Mouse (Mus musculus): ENCODE data around the gene Rab40c. TPM values are rescaled to one million over a fixed set of nuclear protein-coding genes. Genes with fewer than 3 reads are reported as not detected.

Gene Rab40c
- 19.3 and 21.7 TPM in 2 replicates for polyA plus RNA-seq (2015; fragmentation: Nextera tagmentation; extraction: Ambion mirVana)

DNA sequence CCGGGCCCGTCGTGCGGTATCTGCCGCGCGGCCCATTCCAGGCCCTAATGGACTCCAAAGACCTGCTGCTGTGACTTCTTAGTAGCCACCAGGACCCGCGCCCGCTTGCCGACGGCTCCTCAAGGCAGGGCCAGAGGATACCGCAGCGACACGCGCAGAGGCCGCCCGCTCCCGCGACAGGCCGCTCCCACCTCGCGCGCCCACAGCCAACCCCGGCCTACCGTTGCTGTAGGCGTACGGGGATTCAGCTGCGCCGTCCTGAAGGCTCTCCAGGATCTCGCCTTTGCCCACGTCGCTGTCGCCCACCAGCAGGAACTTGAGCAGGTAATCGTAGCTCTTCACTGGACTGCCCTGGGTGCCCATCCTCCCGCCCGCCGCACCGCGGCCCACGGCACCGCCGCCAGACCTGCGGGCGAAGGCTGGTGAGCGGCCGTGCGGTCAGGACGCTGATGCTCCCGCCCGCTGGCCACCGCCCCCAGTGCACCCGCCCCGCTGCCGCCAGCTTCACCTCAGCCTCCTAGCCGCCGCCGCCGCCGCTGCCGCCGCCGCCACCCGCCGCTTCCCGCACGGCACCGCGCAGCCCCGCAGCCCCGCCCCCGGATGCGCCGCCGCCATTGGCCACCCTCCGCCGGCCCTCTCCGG is at the start of gene Rab40c:
TSS of gene Rab40c (minus strand) at position 584 of the 642 bp plus-strand sequence.
- Histone ChIP-seq H3K9ac (replicated peaks; ENCODE audit: low read depth) (peak within 1 kb of the TSS; percentile 79), H3K27me3 (replicated peaks; ENCODE audit: insufficient read depth, low read length) (no peaks in the 10 kb centered on the region), H3K9me3 (ENCODE audit: low read length) (no peaks in the 10 kb centered on the region), H3K4me3 (ENCODE audit: low read depth, low read length) (peak within 1 kb of the TSS; percentile 95), H3K27ac (ENCODE audit: low read length) (peak within 1 kb of the TSS; percentile 95), H3K36me3 (ENCODE audit: insufficient read depth, low read length) (no peaks in the 10 kb centered on the region), H3K4me1 (ENCODE audit: insufficient read depth, low read depth, low read length) (peaks cover 8% of the 10 kb centered on the region; the same call in 1 of the 2 replicates), H3K4me2 (replicated peaks; ENCODE audit: low read depth, low read length) (peak within 1 kb of the TSS; percentile 94)
- DNase-seq (ENCODE audit: low spot score), result no peak
- TF ChIP-seq CTCF (IDR thresholded peaks at IDR 0.05) (no peak), EP300 (IDR thresholded peaks at IDR 0.05) (no peak)
- WGBS, result under 1% methylated on average over 51 of the region's 78 CpGs
- peak; percentile 2; the same call in 1 of the 2 replicates for ATAC-seq

DNA sequence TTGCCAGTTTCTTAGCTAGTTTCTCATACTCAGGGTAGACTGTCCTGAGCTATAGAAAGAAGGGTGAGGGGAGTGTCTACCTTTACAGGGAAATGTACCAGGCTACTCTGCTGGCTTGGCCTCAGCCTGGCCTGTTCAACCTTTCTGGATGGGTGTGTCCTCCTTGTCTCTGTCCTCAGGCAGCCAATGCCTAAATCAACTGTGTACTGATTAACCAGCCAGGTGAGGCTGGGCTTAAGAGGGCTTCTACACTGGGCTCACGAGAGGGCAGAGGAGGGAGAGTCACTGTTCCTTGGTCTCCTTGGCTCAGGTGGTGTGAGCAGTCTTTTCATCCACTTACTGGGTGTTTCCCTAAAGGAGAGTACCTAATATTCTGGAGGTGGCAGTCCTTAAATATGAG is 48.6 kb upstream of the Rab40c start:
- H3K9me3 ChIP-seq (ENCODE audit: low read length), result no peaks in the 10 kb centered on the region
- no peaks in the 10 kb centered on the region for H3K27me3 ChIP-seq (replicated peaks; ENCODE audit: insufficient read depth, low read length)
- 0 out of 2 replicates have a peak, but pooled peaks cover 7% of the 10 kb centered on the region for H3K4me1 ChIP-seq (ENCODE audit: insufficient read depth, low read depth, low read length)
- H3K4me2 ChIP-seq (replicated peaks; ENCODE audit: low read depth, low read length), result no peak overlapping the region
- no peaks in the 10 kb centered on the region for H3K36me3 ChIP-seq (ENCODE audit: insufficient read depth, low read length)
- WGBS, result 58% methylated on average over 1 of the region's 1 CpGs
- DNase-seq (ENCODE audit: low spot score), result peak; percentile 82
- 0 out of 2 replicates have a peak overlapping the region, but pooled peaks have one; percentile 34 for H3K27ac ChIP-seq (ENCODE audit: low read length)
- TF ChIP-seq CTCF (IDR thresholded peaks at IDR 0.05) (no peak), EP300 (IDR thresholded peaks at IDR 0.05) (no peak)
- peak; percentile 87 for ATAC-seq
- no peak overlapping the region for H3K9ac ChIP-seq (replicated peaks; ENCODE audit: low read depth)
- H3K4me3 ChIP-seq (ENCODE audit: low read depth, low read length), result no peak overlapping the region

DNA sequence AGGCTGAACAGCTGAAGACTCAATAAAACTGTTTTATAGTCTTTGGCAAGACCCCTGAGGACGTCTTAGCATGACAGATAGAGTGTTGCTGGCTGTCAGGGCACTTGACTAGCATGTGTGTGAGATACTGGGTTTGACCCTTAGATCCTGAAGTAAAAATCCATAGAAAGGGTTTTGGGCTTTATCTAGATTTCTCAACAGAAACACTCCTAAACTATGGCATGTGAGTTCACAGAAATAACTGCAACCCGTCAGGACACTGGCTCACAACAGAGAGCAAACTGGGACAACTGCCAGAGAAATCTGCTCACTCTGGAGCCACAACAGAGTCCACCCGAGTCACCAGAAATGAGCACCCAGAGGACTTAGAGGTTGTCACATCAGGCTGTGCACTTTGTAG is 48.1 kb upstream of the Rab40c start:
- Histone ChIP-seq H3K9me3 (ENCODE audit: low read length) (no peaks in the 10 kb centered on the region), H3K4me2 (replicated peaks; ENCODE audit: low read depth, low read length) (no peak overlapping the region), H3K36me3 (ENCODE audit: insufficient read depth, low read length) (no peaks in the 10 kb centered on the region; the same call in 1 of the 2 replicates), H3K27me3 (replicated peaks; ENCODE audit: insufficient read depth, low read length) (no peaks in the 10 kb centered on the region), H3K27ac (ENCODE audit: low read length) (peak overlapping the region; percentile 34; the same call in 1 of the 2 replicates), H3K9ac (replicated peaks; ENCODE audit: low read depth) (no peak overlapping the region), H3K4me1 (ENCODE audit: insufficient read depth, low read depth, low read length) (0 out of 2 replicates have a peak, but pooled peaks cover 7% of the 10 kb centered on the region), H3K4me3 (ENCODE audit: low read depth, low read length) (no peak overlapping the region)
- WGBS, result 17% methylated on average over 3 of the region's 3 CpGs
- DNase-seq (ENCODE audit: low spot score) (peak; percentile 71), ATAC-seq (peak; percentile 55)
- TF ChIP-seq CTCF (IDR thresholded peaks at IDR 0.05) (no peak), EP300 (IDR thresholded peaks at IDR 0.05) (no peak)

DNA sequence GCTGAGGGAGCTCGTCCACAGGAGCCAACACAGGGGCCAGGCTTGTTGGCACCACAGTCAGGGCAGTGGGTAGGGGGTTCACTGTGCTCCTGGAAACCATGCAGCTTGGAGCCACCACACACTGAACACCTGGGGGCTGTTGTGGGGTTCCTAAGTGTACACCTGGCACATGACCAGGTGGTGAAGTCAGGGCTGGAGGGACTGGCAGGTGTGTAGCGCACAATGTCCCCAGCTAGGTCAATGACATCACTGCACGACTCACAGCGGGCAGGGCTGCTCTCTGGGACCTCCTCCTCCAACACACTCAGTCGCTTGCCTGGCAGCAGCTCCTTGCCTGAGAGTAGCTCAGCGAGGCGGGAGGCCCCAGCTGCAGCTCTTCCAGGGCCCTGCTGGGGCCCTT is 44.7 kb upstream of the Rab40c start:
- Histone ChIP-seq H3K9me3 (ENCODE audit: low read length) (no peaks in the 10 kb centered on the region), H3K27ac (ENCODE audit: low read length) (no peak overlapping the region), H3K9ac (replicated peaks; ENCODE audit: low read depth) (no peak overlapping the region), H3K4me1 (ENCODE audit: insufficient read depth, low read depth, low read length) (0 out of 2 replicates have a peak, but pooled peaks cover 7% of the 10 kb centered on the region), H3K4me3 (ENCODE audit: low read depth, low read length) (no peak overlapping the region), H3K36me3 (ENCODE audit: insufficient read depth, low read length) (no peaks in the 10 kb centered on the region; the same call in 1 of the 2 replicates), H3K27me3 (replicated peaks; ENCODE audit: insufficient read depth, low read length) (no peaks in the 10 kb centered on the region), H3K4me2 (replicated peaks; ENCODE audit: low read depth, low read length) (no peak overlapping the region)
- DNase-seq (ENCODE audit: low spot score), result peak; percentile 9
- ATAC-seq, result peak; percentile 25; the same call in 1 of the 2 replicates
- 76% methylated on average over 7 of the region's 7 CpGs for WGBS
- no peak for TF ChIP-seq EP300 (IDR thresholded peaks at IDR 0.05)
- no peak for TF ChIP-seq CTCF (IDR thresholded peaks at IDR 0.05)

DNA sequence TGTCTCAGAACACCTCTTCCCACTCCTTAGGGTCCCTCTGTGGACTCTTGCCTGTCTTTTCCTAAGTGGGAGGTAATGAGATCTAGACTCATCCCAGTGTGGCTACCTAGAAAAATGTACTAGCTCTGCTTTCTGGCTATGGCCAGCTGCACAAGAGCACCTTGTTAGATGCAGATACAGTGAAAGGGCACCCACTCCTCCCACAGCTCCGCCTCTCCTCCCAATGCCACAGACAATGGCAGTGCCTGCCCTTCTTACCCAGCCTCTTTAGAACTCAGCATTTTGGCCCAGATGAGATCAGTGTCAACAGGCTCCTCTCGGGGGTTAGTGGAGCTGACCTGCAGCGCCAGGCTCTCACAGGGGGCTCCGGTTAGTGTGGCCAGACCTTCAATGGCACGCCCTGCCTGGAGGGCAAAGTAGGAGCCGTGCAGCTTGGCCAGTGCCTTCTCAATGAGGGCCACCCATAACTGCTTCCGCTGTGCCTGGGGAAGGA is 42.9 kb upstream of the Rab40c start:
- no peaks in the 10 kb centered on the region for H3K27me3 ChIP-seq (replicated peaks; ENCODE audit: insufficient read depth, low read length)
- TF ChIP-seq EP300 (IDR thresholded peaks at IDR 0.05), result no peak
- TF ChIP-seq CTCF (IDR thresholded peaks at IDR 0.05), result no peak
- H3K27ac ChIP-seq (ENCODE audit: low read length), result no peak overlapping the region
- ATAC-seq (no peak), DNase-seq (ENCODE audit: low spot score) (no peak)
- no peak overlapping the region for H3K4me3 ChIP-seq (ENCODE audit: low read depth, low read length)
- no peak overlapping the region for H3K9ac ChIP-seq (replicated peaks; ENCODE audit: low read depth)
- H3K4me2 ChIP-seq (replicated peaks; ENCODE audit: low read depth, low read length), result no peak overlapping the region
- WGBS, result 97% methylated on average over 7 of the region's 7 CpGs
- no peaks in the 10 kb centered on the region for H3K9me3 ChIP-seq (ENCODE audit: low read length)
- H3K4me1 ChIP-seq (ENCODE audit: insufficient read depth, low read depth, low read length), result 0 out of 2 replicates have a peak, but pooled peaks cover 2% of the 10 kb centered on the region
- H3K36me3 ChIP-seq (ENCODE audit: insufficient read depth, low read length), result no peaks in the 10 kb centered on the region; the same call in 1 of the 2 replicates

DNA sequence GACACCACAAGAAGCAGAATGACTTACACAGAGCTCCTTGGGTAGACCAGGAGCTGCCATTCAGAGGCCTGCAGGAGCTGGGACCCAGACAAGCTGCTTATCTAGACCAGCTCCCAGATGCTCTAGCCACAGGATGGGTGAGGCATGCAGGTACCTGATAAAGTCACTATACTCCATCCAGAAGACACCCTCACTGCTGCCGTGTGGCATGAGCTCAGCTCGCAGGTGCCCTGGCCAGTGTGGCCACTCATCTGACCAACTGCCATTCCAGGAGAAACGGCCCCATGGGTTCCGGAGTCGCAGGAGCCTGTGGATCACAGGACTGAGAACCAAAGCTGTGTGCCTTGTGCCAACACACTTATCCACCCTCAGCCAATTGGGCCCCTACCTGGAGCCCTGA is 42.0 kb upstream of the Rab40c start:
- 92% methylated on average over 5 of the region's 5 CpGs for WGBS
- ATAC-seq (no peak), DNase-seq (ENCODE audit: low spot score) (no peak)
- Histone ChIP-seq H3K27ac (ENCODE audit: low read length) (no peak overlapping the region), H3K27me3 (replicated peaks; ENCODE audit: insufficient read depth, low read length) (no peaks in the 10 kb centered on the region), H3K9ac (replicated peaks; ENCODE audit: low read depth) (no peak overlapping the region), H3K4me1 (ENCODE audit: insufficient read depth, low read depth, low read length) (no peaks in the 10 kb centered on the region), H3K4me2 (replicated peaks; ENCODE audit: low read depth, low read length) (no peak overlapping the region), H3K9me3 (ENCODE audit: low read length) (no peaks in the 10 kb centered on the region), H3K36me3 (ENCODE audit: insufficient read depth, low read length) (no peaks in the 10 kb centered on the region; the same call in 1 of the 2 replicates), H3K4me3 (ENCODE audit: low read depth, low read length) (no peak overlapping the region)
- TF ChIP-seq EP300 (IDR thresholded peaks at IDR 0.05) (no peak), CTCF (IDR thresholded peaks at IDR 0.05) (no peak)

Data from lung, postnatal 0 days (tissue).